14 mouse cellular contexts compared by ENCODE assay signal in the genomic region with DNA sequence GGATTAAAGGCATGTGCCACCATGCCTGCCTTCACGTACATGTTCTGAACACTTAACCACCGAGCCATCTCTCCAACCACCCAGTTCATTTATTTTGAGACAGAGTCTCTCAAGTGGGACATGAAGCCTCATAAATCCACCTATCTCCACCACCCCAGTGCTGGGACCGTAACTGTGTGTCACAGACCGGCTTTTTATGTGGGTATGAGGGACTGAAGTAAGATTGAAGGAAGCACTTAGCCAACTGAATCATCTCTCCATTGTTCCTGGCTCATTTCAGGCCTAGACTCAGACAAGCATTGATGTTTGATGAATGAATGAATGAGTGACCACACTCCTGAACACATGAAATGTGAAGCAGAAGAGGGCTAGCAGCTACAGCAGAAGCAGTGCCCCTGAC.
"Had no signal": no experiment of that assay in that cellular context is flagged by ENCODE, and none has a peak within 500 bp of the region (broad histone marks: within the 10 kb centered on the region; RNA-seq: fewer than 3 reads in every experiment).

No protein-coding gene starts in this region.

- H3K27me3 ChIP-seq: limb, embryonic 13.5 days; lung, embryonic 15.5 days; midbrain, embryonic 13.5 days; neural tube, embryonic 13.5 days; stomach, embryonic 15.5 days had no signal

- H3K36me3 ChIP-seq: liver, embryonic 15.5 days had no signal

- DNase-seq: layer of hippocampus, adult 9-11 months; right cerebral cortex, postnatal 25 days had no signal

- H3K27ac ChIP-seq: layer of hippocampus, adult 2 months; limb, embryonic 10.5 days; limb, embryonic 13.5 days; liver, embryonic 12.5 days; liver, embryonic 15.5 days; lung, embryonic 15.5 days; midbrain, embryonic 10.5 days; midbrain, embryonic 13.5 days; neural tube, embryonic 13.5 days; stomach, embryonic 15.5 days had no signal

- H3K4me3 ChIP-seq: layer of hippocampus, adult 2 months; limb, embryonic 10.5 days; limb, embryonic 13.5 days; liver, embryonic 12.5 days; liver, embryonic 15.5 days; lung, embryonic 15.5 days; megakaryocyte, embryonic 14.5 days; midbrain, embryonic 10.5 days; midbrain, embryonic 13.5 days; myocyte; neural tube, embryonic 13.5 days; stomach, embryonic 15.5 days had no signal
